Mouse (Mus musculus): ENCODE measurements around the gene Unc13b.

GRCm38 (mm10) chr4:43082458-43082857 is 23.7 kb downstream of the Unc13b start:
- TF ChIP-seq POLR2A (IDR thresholded peaks at IDR 0.05; ENCODE audit: low read depth, low read length) (no peak), CTCF (conservative IDR thresholded peaks at IDR 0.05; ENCODE audit: insufficient read depth, insufficient read length, low read depth, low read length) (no peak)
